Mouse (Mus musculus): ENCODE results near the gene Ncbp3. TPM values are rescaled to one million over a fixed set of nuclear protein-coding genes. Genes with fewer than 3 reads are reported as not detected.
A peak's percentile ranks its signal among the peaks of the same experiment; 100 is the strongest.

Gene Ncbp3
- total and polyA plus RNA-seq, 3 experiments: 8.4 to 9.3 TPM; not detected in 1

GRCm38 (mm10) chr11:73084303-73084702 lies 36.7 kb downstream of the Ncbp3 start:
- H3K36me3 ChIP-seq (ENCODE audit: control insufficient read depth in 1 of 2, insufficient read depth in 2 of 2, low read length in 2 of 2): peaks cover 1 to 25% of the 10 kb centered on the region in 2 experiments; a peak in 3 of 4 replicates
- H3K27ac ChIP-seq (ENCODE audit: control insufficient read depth, low read depth, low read length): no peak overlapping the region
- no peak overlapping the region for H3K4me3 ChIP-seq (ENCODE audit: control insufficient read depth in 1 of 2, insufficient read depth in 1 of 2, low read depth in 2 of 2, low read length in 2 of 2)
- TF ChIP-seq MAZ (IDR thresholded peaks at IDR 0.05; ENCODE audit: low read depth, low read length): no peak
- TF ChIP-seq ZNF384 (IDR thresholded peaks at IDR 0.05; ENCODE audit: low read depth, low read length): peak; percentile 94
- DNase-seq (ENCODE audit: low read depth, low spot score): peak; percentile 58
- H3K79me2 ChIP-seq (ENCODE audit: control insufficient read depth, insufficient read depth, low read length, poor library complexity): no peaks in the 10 kb centered on the region
- H3K4me1 ChIP-seq (ENCODE audit: control insufficient read depth in 1 of 2, insufficient read depth in 2 of 2, low read length in 2 of 2): peaks cover 0 to 20% of the 10 kb centered on the region in 2 experiments; a peak in 2 of 4 replicates
- H3K9me3 ChIP-seq (replicated peaks; ENCODE audit: insufficient read depth, low read length): no peaks in the 10 kb centered on the region
- no peak overlapping the region for H3K9ac ChIP-seq (ENCODE audit: control insufficient read depth, low read depth, low read length, poor library complexity, severe bottlenecking)
- no peaks in the 10 kb centered on the region for H3K27me3 ChIP-seq (ENCODE audit: control insufficient read depth in 1 of 2, insufficient read depth in 2 of 2, low read length in 2 of 2)

- no peaks in the 10 kb centered on the region for H3K27me3 ChIP-seq (ENCODE audit: control insufficient read depth in 1 of 2, insufficient read depth in 2 of 2, low read length in 2 of 2)
- DNase-seq (ENCODE audit: low read depth, low spot score): no peak
- peaks cover 0 to 20% of the 10 kb centered on the region in 2 experiments; a peak in 2 of 4 replicates for H3K4me1 ChIP-seq (ENCODE audit: control insufficient read depth in 1 of 2, insufficient read depth in 2 of 2, low read length in 2 of 2)
- no peaks in the 10 kb centered on the region for H3K79me2 ChIP-seq (ENCODE audit: control insufficient read depth, insufficient read depth, low read length, poor library complexity)
- H3K4me3 ChIP-seq (ENCODE audit: control insufficient read depth in 1 of 2, insufficient read depth in 1 of 2, low read depth in 2 of 2, low read length in 2 of 2): no peak overlapping the region
- peaks cover 0 to 25% of the 10 kb centered on the region in 2 experiments; a peak in 2 of 4 replicates for H3K36me3 ChIP-seq (ENCODE audit: control insufficient read depth in 1 of 2, insufficient read depth in 2 of 2, low read length in 2 of 2)
- TF ChIP-seq E2F4 (IDR thresholded peaks at IDR 0.05; ENCODE audit: borderline replicate concordance, low read depth, low read length) (no peak), CTCF (IDR thresholded peaks at IDR 0.05 in 2 of 3, conservative IDR thresholded peaks at IDR 0.05 in 1 of 3; ENCODE audit: control insufficient read depth in 1 of 3, insufficient read depth in 1 of 3, low read depth in 2 of 3, low read length in 3 of 3, poor library complexity in 1 of 3, severe bottlenecking in 1 of 3) (no peak), MAFK (IDR thresholded peaks at IDR 0.05; ENCODE audit: borderline replicate concordance, low read depth, low read length) (no peak), POLR2AphosphoS5 (IDR thresholded peaks at IDR 0.05; ENCODE audit: borderline replicate concordance, low read depth, low read length) (no peak), TBP (IDR thresholded peaks at IDR 0.05; ENCODE audit: low read depth, low read length) (no peak), JUND (IDR thresholded peaks at IDR 0.05; ENCODE audit: low read depth, low read length) (no peak), NRF1 (IDR thresholded peaks at IDR 0.05; ENCODE audit: insufficient read depth, low read depth, low read length, poor library complexity, severe bottlenecking) (no peak), ETS1 (IDR thresholded peaks at IDR 0.05; ENCODE audit: low read depth, low read length) (no peak)
- H3K9ac ChIP-seq (ENCODE audit: control insufficient read depth, low read depth, low read length, poor library complexity, severe bottlenecking): no peak overlapping the region
- no peak overlapping the region for H3K27ac ChIP-seq (ENCODE audit: control insufficient read depth, low read depth, low read length)
- H3K9me3 ChIP-seq (replicated peaks; ENCODE audit: insufficient read depth, low read length): no peaks in the 10 kb centered on the region
These were observed 37.2 kb downstream of the Ncbp3 start for GRCm38 (mm10) chr11:73084804-73085231.

GRCm38 (mm10) chr11:73085391-73085790 lies 37.8 kb downstream of the Ncbp3 start:
- Histone ChIP-seq H3K36me3 (ENCODE audit: control insufficient read depth in 1 of 2, insufficient read depth in 2 of 2, low read length in 2 of 2) (peaks cover 0 to 25% of the 10 kb centered on the region in 2 experiments; a peak in 2 of 4 replicates), H3K27ac (ENCODE audit: control insufficient read depth, low read depth, low read length) (no peak overlapping the region), H3K9me3 (replicated peaks; ENCODE audit: insufficient read depth, low read length) (no peaks in the 10 kb centered on the region), H3K79me2 (ENCODE audit: control insufficient read depth, insufficient read depth, low read length, poor library complexity) (no peaks in the 10 kb centered on the region), H3K4me3 (ENCODE audit: control insufficient read depth in 1 of 2, insufficient read depth in 1 of 2, low read depth in 2 of 2, low read length in 2 of 2) (no peak overlapping the region), H3K4me1 (ENCODE audit: control insufficient read depth in 1 of 2, insufficient read depth in 2 of 2, low read length in 2 of 2) (peaks cover 0 to 20% of the 10 kb centered on the region in 2 experiments; a peak in 2 of 4 replicates), H3K9ac (ENCODE audit: control insufficient read depth, low read depth, low read length, poor library complexity, severe bottlenecking) (no peak overlapping the region), H3K27me3 (ENCODE audit: control insufficient read depth in 1 of 2, insufficient read depth in 2 of 2, low read length in 2 of 2) (no peaks in the 10 kb centered on the region)
- TF ChIP-seq MYB (IDR thresholded peaks at IDR 0.05; ENCODE audit: low read depth, low read length): no peak
- TF ChIP-seq ZNF384 (IDR thresholded peaks at IDR 0.05; ENCODE audit: low read depth, low read length): no peak
- TF ChIP-seq E2F4 (IDR thresholded peaks at IDR 0.05; ENCODE audit: borderline replicate concordance, low read depth, low read length): no peak
- no peak for TF ChIP-seq HCFC1 (IDR thresholded peaks at IDR 0.05; ENCODE audit: low read depth, low read length)
- TF ChIP-seq USF2 (IDR thresholded peaks at IDR 0.05; ENCODE audit: borderline replicate concordance in 1 of 2, insufficient read depth in 1 of 2, low read depth in 1 of 2, low read length in 2 of 2): no peak
- no peak for TF ChIP-seq ETS1 (IDR thresholded peaks at IDR 0.05; ENCODE audit: low read depth, low read length)
- TF ChIP-seq RAD21 (IDR thresholded peaks at IDR 0.05; ENCODE audit: low read depth, low read length): no peak
- no peak for TF ChIP-seq TAL1 (IDR thresholded peaks at IDR 0.05; ENCODE audit: low read length)
- no peak for TF ChIP-seq EP300 (IDR thresholded peaks at IDR 0.05; ENCODE audit: low read depth in 1 of 2, low read length in 2 of 2)
- TF ChIP-seq ZC3H11A (IDR thresholded peaks at IDR 0.05; ENCODE audit: low read depth, low read length): no peak
- TF ChIP-seq GABPA (IDR thresholded peaks at IDR 0.05; ENCODE audit: low read depth, low read length): no peak
- no peak for DNase-seq (ENCODE audit: low read depth, low spot score)

Measured in MEL (cell line).